Mouse (Mus musculus): ENCODE data around the gene Igf2bp3.

- TF ChIP-seq POLR2A (IDR thresholded peaks at IDR 0.05; ENCODE audit: low read depth, low read length) (no peak), CTCF (IDR thresholded peaks at IDR 0.05; ENCODE audit: borderline replicate concordance, insufficient read depth, low read length) (no peak)
Observed at GRCm38 (mm10) chr6:49056009-49056408, 158.7 kb downstream of the Igf2bp3 start.

Data from embryonic fibroblast, embryonic 13.5 days (primary cell).